Mouse (Mus musculus) limb, embryonic 11.5 days (tissue): ENCODE data around the gene Spink8. TPM values are rescaled to one million over a fixed set of nuclear protein-coding genes. Genes with fewer than 3 reads are reported as not detected.
"Not testable (repeated sequence)": the region's sequence is repeated elsewhere in the genome, so short reads cannot be mapped to it uniquely, and the experiment has no call there.

Source experiments
- ATAC-seq: fragments of 200-750 bp; cut with Nextera tagmentation; 2 replicates; pipeline ENCODE4 v1.8.0; 2017; ENCODE audit warnings: low read depth; ENCODE audit not compliant: insufficient number of reproducible peaks, low FRiP score, low TSS enrichment
- DNase-seq: peaks from one replicate; pipeline ENCODE4 v3.0.0-alpha.2; 2015; ENCODE audit warnings: low spot score
- H3K27ac ChIP-seq: fragments of 300-500 bp; sonication (generic); replicated peaks from 2 replicates; pipeline ENCODE4 v1.5.1; 2014; ENCODE audit warnings: low read depth, mild to moderate bottlenecking, low read length
- H3K27me3 ChIP-seq: fragments of 300-500 bp; sonication (generic); 2 replicates; pipeline ENCODE4 v1.6.1; 2014; ENCODE audit warnings: mild to moderate bottlenecking, low read length, mixed read lengths; ENCODE audit not compliant: control insufficient read depth, insufficient read depth
- H3K36me3 ChIP-seq: fragments of 300-500 bp; sonication (generic); 2 replicates; pipeline ENCODE4 v1.6.1; 2014; ENCODE audit warnings: mild to moderate bottlenecking, low read length, moderate library complexity, mixed read lengths; ENCODE audit not compliant: control insufficient read depth, insufficient read depth
- H3K4me1 ChIP-seq: fragments of 300-500 bp; sonication (generic); 2 replicates; pipeline ENCODE4 v1.6.1; 2014; ENCODE audit warnings: low read length, mixed read lengths; ENCODE audit not compliant: control insufficient read depth, insufficient read depth
- H3K4me2 ChIP-seq: fragments of 300-500 bp; sonication (generic); 2 replicates; pipeline ENCODE4 v1.6.1; 2014; ENCODE audit warnings: low read depth, mild to moderate bottlenecking, moderate library complexity; ENCODE audit not compliant: severe bottlenecking
- H3K4me3 ChIP-seq: fragments of 300-500 bp; sonication (generic); 2 replicates; pipeline ENCODE4 v1.5.1; 2014; ENCODE audit warnings: low read depth, low read length
- H3K9ac ChIP-seq: fragments of 300-500 bp; sonication (generic); 2 replicates; pipeline ENCODE4 v1.6.1; 2014; ENCODE audit warnings: mild to moderate bottlenecking, low read length
- H3K9me3 ChIP-seq: fragments of 300-500 bp; sonication (generic); 2 replicates; pipeline ENCODE4 v1.6.1; 2016; ENCODE audit warnings: low read length; ENCODE audit not compliant: control insufficient read depth
- WGBS: fragments of 180-500 bp; shearing (Covaris S2); extraction: QIAGEN DNeasy Blood & Tissue Kit; methylation state at CpG from one replicate; pipeline ENCODE4 v1.1.7; 2014; 5-methylcytosine and 5-hydroxymethylcytosine counted together
- polyA plus RNA-seq: library from polyadenylated mRNA; unstranded; fragments of >200 nt; fragmentation: Nextera tagmentation; extraction: Ambion mirVana; gene quantifications from 2 replicates; pipeline ENCODE4 v1.2.1, GENCODE M21; 2014

Spink8 gene
- not detected in 2 replicates for polyA plus RNA-seq

DNA sequence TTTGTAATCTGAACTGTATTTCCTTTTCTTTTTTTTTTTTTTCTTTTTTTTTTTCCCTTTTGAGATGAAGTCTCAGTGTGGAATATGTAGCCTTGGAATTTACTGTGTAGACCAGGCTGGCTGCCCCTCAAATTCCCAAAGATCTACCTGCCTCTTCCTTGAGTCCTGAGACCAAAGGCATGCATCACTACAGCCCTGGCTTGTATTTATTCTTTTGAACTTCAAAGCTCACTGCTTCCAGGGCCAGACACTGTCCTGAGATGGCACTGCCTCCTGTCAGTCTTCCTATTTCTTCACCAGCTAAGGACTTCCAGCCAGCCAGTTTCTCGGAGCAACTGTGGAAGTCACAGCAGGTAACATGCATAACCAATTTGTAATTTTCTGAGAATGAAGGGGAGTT is at the start of gene Spink8:
Gene Spink8 (plus strand): TSS at position 301 of the 400 bp plus-strand sequence.
- 51% methylated on average over 1 of the region's 1 CpGs for WGBS
- Histone ChIP-seq H3K27ac (no peak within 1 kb of the TSS), H3K27me3 (no peaks in the 10 kb centered on the region), H3K4me3 (no peak within 1 kb of the TSS), H3K4me2 (no peak within 1 kb of the TSS), H3K4me1 (no peaks in the 10 kb centered on the region), H3K9me3 (no peaks in the 10 kb centered on the region), H3K36me3 (no peaks in the 10 kb centered on the region), H3K9ac (no peak within 1 kb of the TSS)
- DNase-seq (no peak), ATAC-seq (no peak)

DNA sequence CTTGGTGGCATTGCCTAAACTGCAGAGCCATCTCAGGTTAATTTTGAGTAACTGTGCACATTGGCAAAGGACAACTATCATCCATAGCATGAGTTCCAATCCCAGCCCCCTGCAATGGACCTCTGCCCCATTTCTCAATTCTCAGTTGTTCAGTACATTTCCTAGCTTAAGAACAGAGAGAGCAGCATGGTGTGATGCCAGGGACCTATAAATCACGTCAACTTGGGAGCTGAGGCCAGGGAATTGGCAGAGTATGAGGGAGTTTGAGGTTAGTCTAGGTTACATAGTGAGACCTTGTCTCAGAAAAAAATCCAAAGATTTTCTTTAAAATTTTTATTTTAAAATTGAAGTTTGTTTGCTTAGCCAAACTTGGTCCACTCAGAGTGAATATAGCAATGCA is 45.2 kb upstream of the Spink8 start:
- not testable (repeated sequence) for H3K9ac ChIP-seq, H3K27ac ChIP-seq, ATAC-seq, H3K4me2 ChIP-seq, H3K27me3 ChIP-seq, H3K4me1 ChIP-seq, H3K36me3 ChIP-seq, H3K9me3 ChIP-seq, H3K4me3 ChIP-seq, DNase-seq
- 85% methylated on average over 1 of the region's 1 CpGs for WGBS

DNA sequence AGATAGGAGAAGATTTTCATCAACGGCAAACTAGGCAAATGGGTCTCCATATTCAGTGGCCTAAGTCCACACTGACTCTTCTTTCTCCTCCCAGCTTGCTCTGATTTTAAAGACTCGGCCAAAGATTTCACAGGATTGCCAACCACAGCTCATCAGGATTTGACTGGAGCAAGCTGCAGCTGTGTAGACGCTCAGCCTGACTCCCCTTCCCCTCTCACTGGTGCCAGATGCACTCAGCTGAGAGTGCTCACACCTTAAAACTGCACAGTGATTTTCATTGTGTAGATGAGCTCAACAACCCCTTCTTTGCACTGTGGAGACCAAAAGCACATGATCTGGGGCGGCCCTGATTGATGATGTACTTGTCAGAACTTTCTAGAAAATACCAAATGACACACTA is 21.5 kb upstream of the Spink8 start, which contains the start of gene Fbxw27:
Gene Fbxw27 (minus strand): TSS at position 101 of the 400 bp plus-strand sequence.
- H3K9ac ChIP-seq, ATAC-seq, DNase-seq, H3K4me3 ChIP-seq, H3K4me1 ChIP-seq, H3K27ac ChIP-seq, H3K27me3 ChIP-seq, H3K36me3 ChIP-seq, H3K4me2 ChIP-seq, H3K9me3 ChIP-seq: not testable (repeated sequence)
- WGBS, result 78% methylated on average over 4 of the region's 4 CpGs

DNA sequence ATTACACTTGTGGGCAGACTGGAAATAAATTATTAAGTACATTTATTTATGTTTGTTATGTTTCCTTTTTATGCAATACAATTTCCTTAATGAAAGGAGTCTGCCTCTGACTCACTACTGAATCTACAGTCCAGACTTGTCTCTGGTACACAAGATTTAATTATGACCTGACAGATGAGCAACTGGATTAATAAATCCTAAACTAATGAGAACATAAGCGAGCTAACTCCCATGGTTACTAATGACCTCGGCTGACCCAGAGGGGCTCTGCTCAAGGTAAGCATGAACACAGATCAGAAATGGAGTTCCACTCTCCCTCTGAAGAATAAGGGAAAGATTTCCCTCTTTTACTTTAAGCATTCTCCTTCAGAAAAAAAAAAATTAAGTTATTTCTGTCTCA is 16.9 kb upstream of the Spink8 start:
- Histone ChIP-seq H3K27ac (no peak overlapping the region), H3K9me3 (no peaks in the 10 kb centered on the region), H3K9ac (no peak overlapping the region), H3K27me3 (no peaks in the 10 kb centered on the region), H3K4me1 (no peaks in the 10 kb centered on the region), H3K4me2 (no peak overlapping the region), H3K4me3 (no peak overlapping the region), H3K36me3 (no peaks in the 10 kb centered on the region)
- DNase-seq, result no peak
- ATAC-seq, result no peak
- WGBS, result 59% methylated on average over 2 of the region's 2 CpGs

DNA sequence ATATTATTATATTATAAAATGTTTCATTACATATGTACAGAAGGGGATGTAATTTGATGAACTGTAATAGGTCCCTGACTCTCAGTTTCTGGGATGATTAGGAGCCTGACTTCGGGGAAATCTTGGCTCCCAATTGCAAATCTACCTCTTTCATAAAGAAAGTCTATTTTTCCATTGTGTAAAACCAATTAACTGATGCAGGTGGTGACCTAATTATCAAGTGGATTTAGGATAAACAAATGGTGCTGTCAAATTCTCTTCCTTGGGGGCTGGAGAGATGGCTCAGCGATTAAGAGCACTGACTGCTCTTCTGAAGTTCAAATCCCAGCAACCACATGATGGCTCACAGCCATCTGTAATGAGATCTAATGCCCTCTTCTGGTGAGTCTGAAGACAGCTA is 16.3 kb upstream of the Spink8 start:
- Histone ChIP-seq H3K9me3 (no peaks in the 10 kb centered on the region), H3K36me3 (no peaks in the 10 kb centered on the region), H3K4me1 (no peaks in the 10 kb centered on the region), H3K27me3 (no peaks in the 10 kb centered on the region), H3K9ac (no peak overlapping the region), H3K4me3 (no peak overlapping the region), H3K4me2 (no peak overlapping the region), H3K27ac (no peak overlapping the region)
- DNase-seq (no peak), ATAC-seq (no peak)
- WGBS, result 78% methylated on average over 2 of the region's 2 CpGs

DNA sequence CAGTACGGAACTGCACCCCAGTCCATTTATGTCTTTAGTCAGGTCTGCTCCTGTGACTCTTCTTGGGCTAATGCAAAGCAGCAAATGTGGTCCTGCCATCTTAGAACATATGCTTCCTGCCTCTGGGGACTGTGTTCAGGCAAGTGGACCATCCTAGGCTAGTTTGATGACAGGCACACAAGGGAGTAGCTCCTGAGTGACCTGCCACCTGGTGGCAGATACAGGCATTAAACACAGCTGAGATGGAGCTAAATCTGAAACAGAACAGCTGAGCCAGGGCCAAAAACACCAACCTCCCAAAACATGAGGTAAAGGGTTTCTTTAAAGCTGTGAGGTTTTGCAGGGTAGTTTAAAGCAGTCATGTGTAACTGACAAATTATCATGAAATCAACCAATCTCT is 14.0 kb upstream of the Spink8 start:
- Histone ChIP-seq H3K4me3 (no peak overlapping the region), H3K4me2 (no peak overlapping the region), H3K4me1 (no peaks in the 10 kb centered on the region), H3K27me3 (no peaks in the 10 kb centered on the region), H3K27ac (no peak overlapping the region), H3K36me3 (no peaks in the 10 kb centered on the region), H3K9me3 (no peaks in the 10 kb centered on the region), H3K9ac (no peak overlapping the region)
- WGBS, result 94% methylated on average over 1 of the region's 1 CpGs
- DNase-seq (peak; percentile 36), ATAC-seq (no peak)

DNA sequence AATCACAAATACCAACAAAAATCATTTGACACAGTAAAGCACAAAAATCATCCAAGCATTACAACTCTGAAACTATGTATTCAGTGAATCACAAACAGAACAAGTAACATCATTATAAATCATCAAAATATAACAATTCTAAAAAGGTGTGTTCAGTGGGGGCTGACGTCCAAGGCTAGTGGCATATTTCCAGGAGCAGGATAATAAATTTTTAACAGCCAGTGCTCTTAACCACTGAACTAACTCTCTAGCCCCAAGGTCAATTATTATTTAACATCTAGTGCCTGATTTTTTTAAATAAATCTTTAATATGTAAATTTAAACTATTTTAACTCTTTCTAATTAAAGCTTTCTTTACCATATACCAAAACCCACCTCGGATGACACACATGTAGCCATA is 6.5 kb upstream of the Spink8 start:
- H3K4me1 ChIP-seq, H3K27me3 ChIP-seq, H3K36me3 ChIP-seq, H3K4me2 ChIP-seq, H3K4me3 ChIP-seq, H3K9me3 ChIP-seq, H3K27ac ChIP-seq, DNase-seq, H3K9ac ChIP-seq, ATAC-seq: not testable (repeated sequence)
- WGBS, result 74% methylated on average over 2 of the region's 2 CpGs

DNA sequence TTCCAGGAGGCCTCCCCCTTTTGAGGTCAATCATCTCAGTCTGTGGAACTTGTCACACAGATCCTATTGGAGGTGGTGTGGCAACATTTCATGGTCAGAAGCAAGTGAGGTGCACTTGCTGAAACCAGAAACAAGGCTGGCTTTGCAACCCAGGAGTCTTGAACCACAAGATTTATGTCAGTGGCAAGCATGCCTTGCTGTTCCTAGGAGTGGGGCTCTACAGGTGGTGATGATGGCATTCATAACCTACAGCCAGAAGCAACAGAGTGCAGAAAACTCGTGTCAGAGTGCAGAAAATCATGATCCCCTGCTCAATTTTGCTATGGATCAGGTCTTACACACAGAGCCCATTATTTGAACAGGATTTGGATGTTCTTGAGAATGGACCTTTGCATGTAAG is 5.8 kb upstream of the Spink8 start:
- no peak overlapping the region for H3K9ac ChIP-seq
- H3K27ac ChIP-seq, result no peak overlapping the region
- H3K4me1 ChIP-seq, result no peaks in the 10 kb centered on the region
- H3K4me3 ChIP-seq, result no peak overlapping the region
- no peaks in the 10 kb centered on the region for H3K27me3 ChIP-seq
- no peaks in the 10 kb centered on the region for H3K9me3 ChIP-seq
- no peak overlapping the region for H3K4me2 ChIP-seq
- ATAC-seq (no peak), DNase-seq (no peak)
- WGBS, result 53% methylated on average over 1 of the region's 1 CpGs
- H3K36me3 ChIP-seq, result no peaks in the 10 kb centered on the region

DNA sequence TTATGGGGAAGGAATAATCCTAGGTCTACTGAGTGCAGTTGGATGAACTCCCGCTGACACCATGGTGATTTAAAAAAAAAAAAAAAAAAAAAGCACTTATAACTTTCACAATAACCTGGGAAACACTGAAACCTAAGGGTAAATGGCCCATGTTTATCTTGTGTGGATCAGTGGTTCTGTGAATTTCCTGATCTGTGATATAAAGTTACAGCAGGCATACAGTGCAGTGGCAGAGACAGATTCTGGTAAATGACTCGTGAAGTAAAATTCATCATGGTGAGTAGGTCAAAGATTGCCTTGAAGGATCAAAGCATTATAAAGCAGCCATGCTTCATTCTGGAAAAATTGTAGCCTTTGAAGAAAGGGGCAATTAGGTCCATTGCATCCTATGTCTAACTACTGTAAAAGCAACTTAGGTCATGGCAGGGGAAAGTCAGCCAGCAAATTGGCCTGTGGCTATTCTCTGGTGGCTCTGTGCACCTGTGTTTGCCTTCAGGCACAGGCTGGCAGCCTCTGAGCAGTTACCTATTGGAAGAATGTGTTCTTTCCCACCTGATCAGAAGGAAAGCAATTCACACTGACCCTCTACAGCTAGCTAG is 5.3 kb upstream of the Spink8 start:
- H3K36me3 ChIP-seq, result no peaks in the 10 kb centered on the region
- 88% methylated on average over 2 of the region's 2 CpGs for WGBS
- no peaks in the 10 kb centered on the region for H3K27me3 ChIP-seq
- no peak for ATAC-seq
- no peak overlapping the region for H3K9ac ChIP-seq
- no peak overlapping the region for H3K4me3 ChIP-seq
- H3K4me1 ChIP-seq, result no peaks in the 10 kb centered on the region
- H3K4me2 ChIP-seq, result no peak overlapping the region
- no peak overlapping the region for H3K27ac ChIP-seq
- no peaks in the 10 kb centered on the region for H3K9me3 ChIP-seq
- DNase-seq, result no peak
